Mouse (Mus musculus): ENCODE data around the gene Pax6. TPM values are rescaled to one million over a fixed set of nuclear protein-coding genes. Genes with fewer than 3 reads are reported as not detected.
A peak's percentile ranks its signal among the peaks of the same experiment; 100 is the strongest.

The Pax6 gene
- total RNA-seq, 1 experiment from 2014 or later: not detected

DNA sequence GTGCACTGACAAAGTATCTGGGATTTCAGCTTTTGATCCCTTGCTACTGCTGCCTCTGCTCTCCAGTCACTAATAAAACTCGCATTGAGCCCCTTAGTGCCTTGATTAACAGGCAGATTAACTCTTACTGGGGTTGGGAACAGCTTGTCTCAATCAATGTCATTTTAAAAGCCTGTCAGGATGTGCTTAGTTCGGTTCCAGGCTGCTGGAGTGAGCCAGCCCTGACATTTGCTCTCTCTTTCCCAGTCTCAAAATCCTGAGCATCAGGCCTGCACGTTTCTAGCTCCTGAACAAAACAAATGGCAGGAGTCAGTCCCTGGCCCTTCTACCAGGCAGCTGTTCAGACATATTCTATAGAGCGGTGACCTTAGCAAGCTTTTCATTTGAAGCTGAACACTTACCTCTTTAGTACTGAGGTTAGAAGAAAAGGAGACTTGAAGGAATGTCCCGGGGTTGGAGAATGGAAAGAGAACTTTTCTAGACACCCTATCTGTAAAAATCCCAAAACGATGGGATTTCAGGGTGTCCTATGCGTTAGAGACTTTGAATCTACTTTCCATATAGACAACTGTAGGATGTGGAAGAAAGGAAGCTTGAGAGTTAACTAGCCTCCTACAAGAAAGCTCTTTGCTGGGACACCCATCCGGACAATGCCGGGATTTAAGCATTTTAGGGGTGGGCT lies 2.6 kb downstream of the Pax6 start:
- DNase-seq: no peak

DNA sequence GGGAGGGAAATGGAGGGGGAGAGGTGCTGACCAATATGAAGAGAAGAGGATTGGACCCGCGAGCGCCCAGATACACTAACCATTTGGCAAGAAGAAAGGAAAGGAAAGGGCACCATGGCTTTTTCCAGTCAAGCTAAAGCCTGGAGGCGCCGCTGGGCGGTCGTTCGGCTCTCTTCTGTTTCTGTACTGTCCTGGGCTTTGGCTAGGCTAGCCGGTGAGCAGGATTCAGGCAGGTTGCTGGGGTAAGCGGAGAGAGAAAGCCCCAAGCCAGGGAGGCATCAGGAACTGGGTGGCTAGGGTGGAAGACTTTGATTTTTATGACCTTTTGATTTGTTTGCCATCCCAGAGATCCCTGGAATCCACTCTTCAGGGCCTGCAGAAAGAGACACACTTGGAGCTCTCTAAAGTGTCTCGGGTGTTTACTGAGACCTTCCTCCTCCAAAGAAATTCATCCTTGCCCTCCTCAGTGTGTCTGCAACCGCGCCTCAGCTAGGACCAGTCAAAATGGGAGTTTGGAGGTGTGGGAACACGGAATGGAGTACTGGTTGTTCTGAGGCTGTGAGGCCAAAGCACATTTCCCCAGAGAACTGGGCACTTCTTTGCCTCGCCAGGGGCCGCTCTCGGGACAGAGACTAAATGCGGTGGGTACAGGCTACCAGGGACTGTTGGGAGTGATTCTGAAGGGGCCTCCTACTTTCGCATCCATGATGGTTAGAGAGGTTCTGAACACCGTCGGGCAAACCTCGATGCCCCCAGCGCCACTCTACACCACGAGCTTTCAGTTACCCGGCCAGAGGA lies 3.3 kb downstream of the Pax6 start:
- DNase-seq: no peak

GRCm38 (mm10) chr2:105672596-105672960 lies 3.9 kb downstream of the Pax6 start:
- no peak for DNase-seq

DNA sequence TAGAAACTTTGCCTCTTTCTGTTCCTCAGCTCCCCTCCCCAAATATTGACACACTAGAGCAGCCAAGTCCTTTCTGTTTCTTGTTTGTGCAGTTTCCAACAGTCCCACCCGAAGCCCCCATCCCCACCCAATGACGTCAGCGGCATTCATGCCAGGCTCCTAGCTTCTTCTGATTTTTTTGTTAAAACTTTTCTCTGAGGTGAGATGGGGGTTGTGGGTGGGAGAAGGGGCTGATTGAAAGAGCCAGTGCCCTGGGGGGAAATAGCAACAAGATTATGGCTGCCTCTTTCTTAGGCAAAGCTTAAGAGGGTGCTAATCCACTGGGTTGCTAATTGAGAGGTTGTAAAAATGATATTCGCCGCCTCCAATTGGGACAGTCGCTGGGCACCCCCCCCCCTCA lies 4.4 kb downstream of the Pax6 start:
- DNase-seq: no peak

- no peak for DNase-seq
These were observed 4.9 kb downstream of the Pax6 start for GRCm38 (mm10) chr2:105673631-105674060.

DNA sequence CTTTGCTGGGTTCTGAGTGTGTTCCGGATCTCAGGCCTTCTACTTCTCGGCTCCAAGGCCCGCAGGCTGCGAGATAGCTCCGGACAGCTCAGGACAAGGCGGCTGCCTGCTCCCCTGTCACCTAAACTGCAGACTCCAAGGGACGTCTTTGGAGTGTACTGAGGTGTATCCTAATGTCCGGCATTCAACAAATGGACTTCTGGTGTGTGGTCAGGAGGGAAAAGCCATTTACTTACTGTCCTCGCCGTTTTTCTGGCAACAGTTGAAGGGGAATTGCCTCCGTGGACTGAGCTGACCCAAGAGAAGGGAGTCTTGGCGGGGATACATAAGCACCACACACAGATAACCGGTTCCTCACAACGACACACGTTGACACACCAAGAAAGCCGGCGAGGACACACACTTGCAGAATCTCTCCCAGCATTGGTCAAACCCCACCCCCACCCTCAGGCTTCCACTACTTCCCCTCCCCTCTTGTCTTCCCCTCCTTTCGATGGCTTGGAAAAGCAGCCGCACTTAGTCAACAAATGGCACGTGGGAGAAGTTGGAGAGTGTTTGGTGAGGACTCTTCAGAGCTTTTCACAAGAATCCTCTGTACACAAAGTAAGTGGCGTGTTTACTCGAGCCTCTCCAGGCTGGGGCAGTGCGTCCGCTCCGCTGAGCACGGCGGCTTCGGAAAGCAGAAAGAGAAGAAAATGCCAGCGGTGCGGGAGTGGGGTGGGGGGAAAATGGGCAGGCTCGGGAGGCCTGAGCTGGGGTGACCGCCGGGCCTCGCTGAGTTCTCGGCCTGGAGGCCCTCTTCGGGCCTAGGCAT lies 5.6 kb downstream of the Pax6 start:
- DNase-seq: no peak

- DNase-seq: peak; percentile 61
These were observed 6.4 kb downstream of the Pax6 start for GRCm38 (mm10) chr2:105674875-105675729.

DNA sequence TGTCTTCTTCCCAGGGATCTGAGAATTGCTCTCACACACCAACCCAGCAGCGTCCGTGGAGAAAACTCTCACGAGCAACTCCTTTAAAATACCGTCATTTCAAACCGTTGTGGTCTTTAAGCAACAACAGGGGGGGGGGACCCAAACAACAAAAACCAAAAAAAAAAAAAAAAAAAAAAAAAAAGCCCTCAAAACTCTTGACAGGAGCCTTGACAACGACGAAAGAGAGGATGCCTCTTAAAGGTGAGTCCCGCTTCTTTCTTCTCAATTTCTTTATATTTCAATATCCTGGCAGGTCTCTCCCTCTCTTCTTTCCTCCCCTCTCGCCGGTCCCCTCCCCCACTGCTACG lies 7.0 kb downstream of the Pax6 start:
- no peak for DNase-seq

DNA sequence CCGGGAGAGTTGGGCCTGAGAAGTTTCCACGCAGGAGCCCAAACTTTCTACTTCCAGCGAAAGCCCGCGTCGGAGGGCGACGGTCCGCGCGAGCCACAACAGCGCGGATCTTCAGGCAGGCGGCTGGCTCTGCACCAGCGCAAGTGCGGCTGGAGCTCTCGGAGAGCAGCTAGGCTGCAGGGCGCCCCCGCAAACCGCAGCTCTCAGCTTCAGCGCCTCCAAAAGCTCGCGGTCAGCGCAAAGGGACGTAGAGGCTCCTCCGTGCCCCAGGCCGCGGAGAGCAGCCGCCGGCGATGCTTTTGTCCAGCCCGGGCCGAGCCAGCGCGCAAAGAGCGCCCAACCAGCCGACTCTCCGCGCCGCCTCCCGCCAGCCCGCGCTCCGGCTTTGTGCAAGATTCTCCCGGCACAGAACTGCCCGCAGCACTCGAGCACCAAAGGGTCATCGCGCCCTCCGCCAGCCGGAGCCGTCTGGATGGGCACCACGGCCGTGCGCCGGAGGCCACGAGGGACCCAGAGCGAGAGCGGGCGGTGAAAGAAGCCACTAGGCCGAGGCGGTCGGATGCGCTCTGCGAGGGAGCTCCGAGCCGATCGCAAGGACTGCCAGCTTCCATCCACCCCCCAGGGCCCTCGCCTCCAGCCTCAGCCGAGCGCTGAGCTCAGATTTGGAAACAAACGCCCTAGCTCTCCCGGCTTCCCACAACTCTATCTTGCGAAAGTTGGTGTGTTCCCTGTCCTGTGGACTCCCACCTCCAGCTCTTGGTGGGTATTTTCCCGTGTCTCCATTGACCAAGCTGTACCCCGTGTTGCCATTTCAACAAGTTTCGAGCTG lies 7.6 kb downstream of the Pax6 start:
- no peak for DNase-seq

DNA sequence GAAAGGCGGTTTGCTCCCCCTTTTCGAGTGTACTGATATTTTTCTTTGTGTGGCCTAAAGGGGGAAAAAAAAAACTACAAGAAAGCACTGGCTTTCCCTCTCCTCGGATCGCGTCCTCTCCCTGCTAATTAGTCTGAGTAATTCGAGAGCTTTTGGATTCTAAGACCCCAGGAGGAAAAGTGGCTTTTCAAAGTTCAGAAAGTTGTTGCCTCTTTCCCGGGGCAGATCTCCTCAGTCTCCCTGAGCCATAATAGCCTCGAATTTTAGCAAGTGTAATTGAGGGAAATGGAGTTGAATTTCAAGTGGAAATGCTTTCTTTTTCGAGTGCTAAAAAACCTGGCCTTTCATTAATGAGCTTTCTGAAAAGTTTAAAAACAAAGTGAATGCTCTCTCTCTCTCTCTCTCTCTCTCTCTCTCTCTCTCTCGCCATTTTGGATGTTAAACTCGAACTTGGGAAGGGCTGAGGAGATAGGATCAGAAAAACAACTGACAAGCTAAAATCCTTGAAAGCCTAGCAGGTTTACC lies 8.3 kb downstream of the Pax6 start:
- DNase-seq: no peak

GRCm38 (mm10) chr2:105677434-105678105 lies 8.9 kb downstream of the Pax6 start:
- no peak for DNase-seq

DNA sequence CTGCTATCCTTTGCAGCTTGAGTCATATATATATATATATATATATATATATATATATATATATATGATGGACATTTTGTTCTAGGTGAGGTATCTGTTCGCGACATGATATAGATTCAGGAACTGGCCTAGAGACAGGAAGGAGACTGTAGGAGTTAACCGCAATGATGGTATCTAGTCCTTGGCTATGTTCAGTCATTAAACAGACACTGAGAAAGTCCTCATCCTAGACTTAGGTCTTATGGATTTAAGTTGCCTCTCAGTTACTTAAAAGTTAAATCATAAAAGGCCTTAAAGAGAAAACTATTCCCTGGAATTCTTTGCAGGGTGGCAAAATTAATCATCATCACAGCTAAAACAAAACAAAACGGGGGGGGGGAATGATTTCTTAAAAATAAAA lies 9.6 kb downstream of the Pax6 start:
- DNase-seq: no peak

DNA sequence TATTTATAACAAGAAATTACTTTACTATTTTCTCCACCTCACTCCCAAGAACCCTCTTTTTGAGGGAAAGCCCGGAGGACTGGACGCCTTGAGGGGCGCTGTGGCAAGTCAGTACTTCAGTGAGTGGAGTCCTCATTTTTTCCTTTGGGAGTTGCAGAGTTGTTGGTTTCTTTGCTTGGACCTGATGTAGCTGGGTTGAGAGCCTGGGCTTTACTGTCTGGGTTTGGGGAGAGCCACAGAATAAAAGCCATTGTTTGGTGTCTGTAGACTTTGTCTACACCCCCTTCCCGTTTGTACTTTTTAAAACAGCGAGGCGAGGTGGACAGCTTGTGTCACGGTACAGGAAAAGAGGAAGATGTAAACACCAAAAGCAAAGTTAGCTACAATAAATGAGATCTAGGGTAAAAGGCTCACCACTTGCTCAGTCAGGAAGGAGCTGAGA lies 10.2 kb downstream of the Pax6 start:
- no peak for DNase-seq

GRCm38 (mm10) chr2:105679331-105679730 lies 10.6 kb downstream of the Pax6 start:
- no peak for DNase-seq

DNA sequence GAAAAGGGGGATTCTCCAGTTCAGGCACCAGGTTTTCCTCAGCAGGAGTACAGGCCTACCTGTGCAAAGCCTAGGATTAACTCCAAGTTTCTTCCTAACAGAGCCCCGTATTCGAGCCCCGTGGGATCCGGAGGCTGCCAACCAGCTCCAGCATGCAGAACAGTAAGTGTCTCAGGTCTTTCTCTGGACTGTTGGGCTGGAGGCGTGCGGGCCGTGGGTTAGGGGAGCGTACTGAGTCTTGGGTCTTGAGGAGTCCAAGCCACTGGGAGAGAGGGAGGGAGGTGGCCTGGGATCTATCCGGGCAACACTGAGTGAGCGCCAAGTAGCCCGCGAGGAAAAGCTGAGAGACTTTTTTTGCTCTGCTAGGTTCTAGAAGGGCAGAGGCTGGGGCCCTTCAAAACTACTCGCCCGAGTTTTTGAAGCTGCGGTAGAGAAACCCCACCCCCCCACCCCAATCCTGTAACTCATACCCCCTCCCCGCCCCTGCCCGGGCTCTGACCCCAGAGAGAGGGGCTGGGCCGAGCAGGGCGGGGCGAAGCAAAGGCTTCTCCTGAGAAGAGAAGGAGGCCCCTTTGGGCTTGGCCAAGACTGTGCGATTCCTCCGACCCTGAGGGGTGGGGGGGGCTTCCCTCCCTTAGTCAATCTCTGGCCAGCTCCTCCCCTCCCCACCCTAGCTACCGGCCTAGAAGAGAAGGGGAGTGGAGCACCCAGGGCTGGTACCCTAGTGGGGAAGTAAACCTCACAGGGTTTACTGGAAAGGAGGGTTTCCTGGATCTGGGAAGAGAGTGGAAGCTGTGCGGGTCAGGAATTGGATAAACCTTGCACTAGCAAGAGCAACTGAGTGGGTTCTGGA lies 11.7 kb downstream of the Pax6 start:
- DNase-seq: no peak

GRCm38 (mm10) chr2:105680999-105681710 lies 12.5 kb downstream of the Pax6 start:
- no peak for DNase-seq

GRCm38 (mm10) chr2:105682011-105682501 lies 13.4 kb downstream of the Pax6 start:
- no peak for DNase-seq

GRCm38 (mm10) chr2:105682634-105683351 lies 14.1 kb downstream of the Pax6 start:
- no peak for DNase-seq

All from adrenal gland, postnatal 25 days (tissue).